Mouse (Mus musculus) neural tube, embryonic 13.5 days (tissue): ENCODE data around the gene Prkcb. TPM values are rescaled to one million over a fixed set of nuclear protein-coding genes. Genes with fewer than 3 reads are reported as not detected.

Experiments used
- ATAC-seq: fragments of 200-750 bp; cut with Nextera tagmentation; 2 replicates; pipeline ENCODE4 v1.8.0; 2017; ENCODE audit warnings: low read depth, mild to moderate bottlenecking, moderate TSS enrichment, moderate library complexity
- H3K27ac ChIP-seq: fragments of 300-500 bp; sonication (generic); replicated peaks from 2 replicates; pipeline ENCODE4 v1.5.1; 2015; ENCODE audit warnings: moderate library complexity, mild to moderate bottlenecking, inconsistent platforms
- H3K27me3 ChIP-seq: fragments of 300-500 bp; sonication (generic); 2 replicates; pipeline ENCODE4 v1.6.1; 2015; ENCODE audit warnings: mild to moderate bottlenecking, inconsistent platforms
- H3K36me3 ChIP-seq: fragments of 300-500 bp; sonication (generic); 2 replicates; pipeline ENCODE4 v1.6.1; 2015; ENCODE audit warnings: mild to moderate bottlenecking, inconsistent platforms
- H3K4me1 ChIP-seq: fragments of 300-500 bp; sonication (generic); replicated peaks from 2 replicates; pipeline ENCODE4 v1.6.1; 2015; ENCODE audit warnings: inconsistent platforms
- H3K4me2 ChIP-seq: fragments of 300-500 bp; sonication (generic); 2 replicates; pipeline ENCODE4 v1.6.1; 2015; ENCODE audit warnings: inconsistent platforms, mild to moderate bottlenecking, moderate library complexity
- H3K4me3 ChIP-seq: fragments of 300-500 bp; sonication (generic); 2 replicates; pipeline ENCODE4 v1.5.1; 2015; ENCODE audit warnings: mild to moderate bottlenecking, inconsistent platforms
- H3K9ac ChIP-seq: fragments of 300-500 bp; sonication (generic); 2 replicates; pipeline ENCODE4 v1.6.1; 2015; ENCODE audit warnings: moderate library complexity, mild to moderate bottlenecking, inconsistent platforms
- H3K9me3 ChIP-seq: fragments of 300-500 bp; sonication (generic); 2 replicates; pipeline ENCODE4 v1.6.1; 2016; ENCODE audit warnings: inconsistent platforms
- WGBS: fragments of 180-500 bp; shearing (Covaris S2); methylation state at CpG from one replicate; pipeline ENCODE4 v1.1.7; 2015; 5-methylcytosine and 5-hydroxymethylcytosine counted together
- polyA plus RNA-seq: library from polyadenylated mRNA; unstranded; fragments of >200 nt; fragmentation: Nextera tagmentation; extraction: Ambion mirVana; gene quantifications from 2 replicates; pipeline ENCODE4 v1.2.1, GENCODE M21; 2015

The Prkcb gene
- polyA plus RNA-seq, 1 experiment from 2014 or later: 52.9 TPM

DNA sequence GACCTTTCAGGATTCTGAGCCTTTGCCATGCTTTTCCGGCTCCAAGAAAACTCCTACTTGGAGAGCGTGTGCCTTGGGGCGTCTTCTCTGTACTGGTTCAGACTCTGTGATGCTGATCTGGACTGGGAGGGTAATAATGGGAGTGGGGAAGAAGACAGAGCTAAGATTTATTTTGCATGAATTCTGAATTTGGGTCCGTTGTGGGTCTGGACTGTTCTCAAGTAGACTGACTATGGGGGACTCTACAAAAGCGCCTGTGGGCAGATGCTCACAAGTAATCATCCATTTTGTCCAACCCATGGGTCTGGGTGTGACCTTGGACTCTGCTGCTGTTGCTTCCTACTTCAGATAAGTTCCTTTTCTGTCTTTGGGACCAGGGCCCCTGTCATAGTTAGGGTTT, 240.1 kb downstream of the Prkcb start:
- Histone ChIP-seq H3K27ac (no peak overlapping the region), H3K27me3 (no peaks in the 10 kb centered on the region), H3K4me3 (no peak overlapping the region), H3K4me1 (no peaks in the 10 kb centered on the region), H3K9ac (no peak overlapping the region), H3K9me3 (no peaks in the 10 kb centered on the region), H3K4me2 (no peak overlapping the region), H3K36me3 (no peaks in the 10 kb centered on the region)
- no peak for ATAC-seq
- WGBS: 91% methylated on average over 5 of the region's 5 CpGs

DNA sequence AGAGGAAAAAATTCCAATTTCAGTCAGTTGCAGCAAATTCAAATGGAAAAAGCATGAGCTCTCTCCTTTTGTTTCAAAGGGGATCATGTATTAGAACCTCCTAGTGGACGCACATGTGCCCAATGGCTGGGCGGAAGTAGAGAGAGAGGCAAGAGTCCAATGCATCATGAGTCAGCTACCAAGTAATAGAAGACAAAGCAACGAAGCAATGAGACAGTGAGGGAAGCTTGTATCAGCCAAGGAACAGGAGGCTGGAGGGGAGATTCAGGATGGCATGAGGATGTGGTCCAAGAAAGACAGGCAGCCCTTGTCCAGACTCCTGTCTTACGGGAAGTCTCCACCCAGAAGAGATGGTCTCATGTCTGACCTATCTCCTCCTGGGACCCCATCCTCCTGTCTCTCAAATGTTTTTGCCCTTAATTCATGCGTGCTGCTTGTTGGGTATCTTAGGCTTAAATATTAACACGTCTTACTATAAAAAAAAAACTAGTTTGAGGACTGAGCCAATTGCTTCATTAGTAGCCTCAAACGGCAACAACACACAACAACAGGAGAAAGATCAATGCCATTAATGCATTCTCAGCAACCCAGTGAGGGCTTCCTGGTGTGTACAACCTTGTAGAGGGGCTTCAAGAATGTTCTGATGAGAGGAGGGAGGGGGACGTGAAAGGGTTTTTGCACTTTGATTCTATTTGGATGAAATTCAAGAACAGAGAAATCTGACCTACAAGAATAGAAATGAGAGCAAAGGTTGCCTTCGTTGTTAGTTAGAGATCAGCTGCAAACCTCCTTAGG, 245.2 kb downstream of the Prkcb start:
- H3K4me2 ChIP-seq: no peak overlapping the region
- H3K27ac ChIP-seq: no peak overlapping the region
- no peak for ATAC-seq
- H3K27me3 ChIP-seq: no peaks in the 10 kb centered on the region
- no peak overlapping the region for H3K4me3 ChIP-seq
- no peaks in the 10 kb centered on the region for H3K9me3 ChIP-seq
- WGBS: 93% methylated on average over 9 of the region's 9 CpGs
- H3K4me1 ChIP-seq: no peaks in the 10 kb centered on the region
- H3K36me3 ChIP-seq: no peaks in the 10 kb centered on the region
- H3K9ac ChIP-seq: no peak overlapping the region

DNA sequence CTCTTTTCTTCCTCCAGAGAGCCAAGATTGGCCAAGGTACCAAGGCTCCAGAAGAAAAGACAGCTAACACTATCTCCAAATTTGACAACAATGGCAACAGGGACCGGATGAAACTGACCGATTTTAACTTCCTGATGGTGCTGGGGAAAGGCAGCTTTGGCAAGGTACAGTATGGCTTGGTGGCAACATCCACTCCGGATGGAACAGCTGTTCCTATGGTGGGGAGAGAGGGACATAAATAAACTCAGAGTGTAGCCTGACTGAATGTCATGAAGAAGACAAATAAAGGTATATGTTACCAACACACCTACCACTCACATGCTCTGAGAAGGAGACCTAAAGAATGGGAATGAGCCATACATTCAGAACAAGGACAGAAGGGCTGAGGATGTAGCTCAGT, 256.1 kb downstream of the Prkcb start:
- no peak for ATAC-seq
- 90% methylated on average over 3 of the region's 3 CpGs for WGBS
- Histone ChIP-seq H3K36me3 (no peaks in the 10 kb centered on the region), H3K4me1 (no peaks in the 10 kb centered on the region), H3K4me2 (no peak overlapping the region), H3K27ac (no peak overlapping the region), H3K9ac (no peak overlapping the region), H3K9me3 (no peaks in the 10 kb centered on the region), H3K27me3 (no peaks in the 10 kb centered on the region), H3K4me3 (no peak overlapping the region)

DNA sequence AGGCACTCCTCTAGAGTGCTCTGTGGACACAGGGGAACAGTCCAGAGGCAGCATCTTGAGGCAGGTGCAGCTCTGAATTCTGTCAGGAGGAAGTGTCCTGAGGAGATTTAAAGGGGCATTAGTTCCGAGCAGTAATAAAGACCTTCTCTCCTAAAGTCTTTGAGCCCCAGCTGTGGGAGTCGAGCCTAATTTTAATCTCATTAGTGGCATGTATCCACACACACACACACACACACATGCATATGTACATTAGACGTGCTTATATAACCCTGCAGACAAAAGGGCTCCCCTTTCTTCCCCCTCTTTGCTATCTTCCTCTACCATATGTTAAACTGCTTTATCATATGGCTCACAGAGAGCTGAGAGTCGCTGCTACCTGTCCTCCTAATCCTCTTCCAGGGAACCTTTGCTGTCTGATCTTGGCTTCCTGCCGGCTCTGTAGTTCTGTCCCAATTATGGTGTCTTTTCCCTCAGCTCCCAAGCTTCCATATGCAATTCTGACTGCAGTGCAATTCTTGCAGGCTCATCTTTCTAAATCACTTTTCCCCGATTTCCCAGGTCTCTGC, 268.1 kb downstream of the Prkcb start:
- ATAC-seq: no peak

GRCm38 (mm10) chr7:122558085-122558811, 269.7 kb downstream of the Prkcb start:
- Histone ChIP-seq H3K4me2 (no peak overlapping the region), H3K4me1 (peaks cover 26% of the 10 kb centered on the region), H3K9me3 (no peaks in the 10 kb centered on the region), H3K9ac (no peak overlapping the region), H3K4me3 (no peak overlapping the region), H3K27ac (no peak overlapping the region), H3K36me3 (no peaks in the 10 kb centered on the region), H3K27me3 (no peaks in the 10 kb centered on the region)
- WGBS: 38% methylated on average over 7 of the region's 7 CpGs
- no peak for ATAC-seq

More for the DNA sequence above, 268.1 kb downstream of the Prkcb start:
- peak overlapping the region; percentile 53; the same call in 1 of the 2 replicates for H3K27ac ChIP-seq
- no peaks in the 10 kb centered on the region for H3K27me3 ChIP-seq
- no peaks in the 10 kb centered on the region for H3K9me3 ChIP-seq
- H3K4me2 ChIP-seq: no peak overlapping the region
- peaks cover 26% of the 10 kb centered on the region for H3K4me1 ChIP-seq
- H3K4me3 ChIP-seq: no peak overlapping the region
- no peaks in the 10 kb centered on the region for H3K36me3 ChIP-seq
- H3K9ac ChIP-seq: no peak overlapping the region
- WGBS: 26% methylated on average over 6 of the region's 6 CpGs

- H3K27ac ChIP-seq: no peak overlapping the region
- H3K27me3 ChIP-seq: no peaks in the 10 kb centered on the region
- H3K4me1 ChIP-seq: peaks cover 26% of the 10 kb centered on the region
- no peak for ATAC-seq
- H3K9ac ChIP-seq: no peak overlapping the region
- no peaks in the 10 kb centered on the region for H3K36me3 ChIP-seq
- no peak overlapping the region for H3K4me2 ChIP-seq
- 32% methylated on average over 6 of the region's 6 CpGs for WGBS
- no peaks in the 10 kb centered on the region for H3K9me3 ChIP-seq
- H3K4me3 ChIP-seq: no peak overlapping the region
Observed at GRCm38 (mm10) chr7:122558912-122559311, 270.4 kb downstream of the Prkcb start.

DNA sequence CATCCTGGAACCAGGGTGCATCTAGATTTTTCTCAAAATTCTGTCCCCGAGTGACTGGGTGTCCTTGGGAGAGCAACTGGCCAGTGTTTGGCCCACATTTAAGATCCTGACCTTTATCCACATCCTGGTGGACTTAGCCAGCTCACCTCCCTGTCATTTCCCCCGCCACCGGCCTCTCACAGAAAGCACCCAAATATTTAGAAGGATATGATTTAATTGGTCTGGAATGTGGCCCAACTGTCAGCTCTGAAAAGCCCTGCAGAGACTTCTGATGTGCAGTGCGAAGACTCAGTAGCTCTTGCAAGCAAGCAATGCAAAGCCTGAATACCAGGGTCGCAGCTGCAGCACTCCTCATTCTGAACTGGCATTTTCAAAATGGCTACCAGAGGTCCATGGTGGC, 274.0 kb downstream of the Prkcb start:
- H3K27ac ChIP-seq: no peak overlapping the region
- WGBS: 83% methylated on average over 5 of the region's 5 CpGs
- H3K4me3 ChIP-seq: no peak overlapping the region
- no peaks in the 10 kb centered on the region for H3K9me3 ChIP-seq
- H3K36me3 ChIP-seq: no peaks in the 10 kb centered on the region
- peaks cover 18% of the 10 kb centered on the region for H3K4me1 ChIP-seq
- ATAC-seq: no peak
- H3K4me2 ChIP-seq: no peak overlapping the region
- H3K9ac ChIP-seq: no peak overlapping the region
- no peaks in the 10 kb centered on the region for H3K27me3 ChIP-seq

GRCm38 (mm10) chr7:122565371-122565770, 276.8 kb downstream of the Prkcb start:
- Histone ChIP-seq H3K4me2 (no peak overlapping the region), H3K9ac (no peak overlapping the region), H3K4me1 (no peaks in the 10 kb centered on the region), H3K4me3 (no peak overlapping the region), H3K27ac (no peak overlapping the region), H3K36me3 (no peaks in the 10 kb centered on the region), H3K27me3 (no peaks in the 10 kb centered on the region), H3K9me3 (no peaks in the 10 kb centered on the region)
- ATAC-seq: no peak
- 75% methylated on average over 1 of the region's 1 CpGs for WGBS

DNA sequence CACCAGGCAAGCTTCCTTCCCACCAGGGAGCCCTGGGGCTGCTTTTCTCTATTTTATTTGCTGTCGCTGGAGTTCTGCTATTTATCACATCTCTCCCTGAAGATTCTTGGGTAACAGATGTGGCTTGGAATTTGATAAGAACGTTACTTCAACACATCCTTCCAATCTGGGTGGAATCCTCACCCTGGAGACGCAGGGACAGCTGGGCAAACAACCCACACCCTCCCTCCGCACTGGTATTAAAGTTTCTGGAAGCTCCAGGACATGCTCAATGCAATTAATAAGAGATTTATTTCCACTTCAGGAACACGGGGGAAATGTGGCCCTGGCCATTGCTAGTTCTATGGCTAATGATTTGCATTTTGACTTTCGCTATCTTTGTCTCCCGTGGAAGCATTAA, 277.5 kb downstream of the Prkcb start:
- no peak overlapping the region for H3K4me3 ChIP-seq
- ATAC-seq: no peak
- H3K4me2 ChIP-seq: no peak overlapping the region
- H3K9me3 ChIP-seq: no peaks in the 10 kb centered on the region
- WGBS: 46% methylated on average over 7 of the region's 7 CpGs
- no peaks in the 10 kb centered on the region for H3K36me3 ChIP-seq
- H3K9ac ChIP-seq: no peak overlapping the region
- no peaks in the 10 kb centered on the region for H3K4me1 ChIP-seq
- no peak overlapping the region for H3K27ac ChIP-seq
- H3K27me3 ChIP-seq: no peaks in the 10 kb centered on the region

GRCm38 (mm10) chr7:122568787-122569186, 280.2 kb downstream of the Prkcb start:
- 81% methylated on average over 7 of the region's 7 CpGs for WGBS
- no peak for ATAC-seq

GRCm38 (mm10) chr7:122570407-122570806, 281.9 kb downstream of the Prkcb start:
- H3K9ac ChIP-seq: no peak overlapping the region
- 83% methylated on average over 4 of the region's 4 CpGs for WGBS
- ATAC-seq: no peak
- H3K4me2 ChIP-seq: no peak overlapping the region
- H3K9me3 ChIP-seq: no peaks in the 10 kb centered on the region
- H3K27ac ChIP-seq: no peak overlapping the region
- no peaks in the 10 kb centered on the region for H3K4me1 ChIP-seq
- H3K27me3 ChIP-seq: no peaks in the 10 kb centered on the region
- H3K36me3 ChIP-seq: no peaks in the 10 kb centered on the region
- no peak overlapping the region for H3K4me3 ChIP-seq

More at GRCm38 (mm10) chr7:122568787-122569186, 280.2 kb downstream of the Prkcb start:
- no peaks in the 10 kb centered on the region for H3K4me1 ChIP-seq
- H3K27ac ChIP-seq: no peak overlapping the region
- no peak overlapping the region for H3K9ac ChIP-seq
- H3K4me2 ChIP-seq: no peak overlapping the region
- no peaks in the 10 kb centered on the region for H3K27me3 ChIP-seq
- no peaks in the 10 kb centered on the region for H3K9me3 ChIP-seq
- H3K4me3 ChIP-seq: no peak overlapping the region
- no peaks in the 10 kb centered on the region for H3K36me3 ChIP-seq

- Histone ChIP-seq H3K27me3 (no peaks in the 10 kb centered on the region), H3K4me1 (no peaks in the 10 kb centered on the region), H3K9ac (no peak overlapping the region), H3K4me2 (no peak overlapping the region), H3K4me3 (no peak overlapping the region), H3K27ac (no peak overlapping the region), H3K36me3 (no peaks in the 10 kb centered on the region), H3K9me3 (no peaks in the 10 kb centered on the region)
- no peak for ATAC-seq
- WGBS: 89% methylated on average over 3 of the region's 3 CpGs
Observed at GRCm38 (mm10) chr7:122573101-122573635, 284.6 kb downstream of the Prkcb start.
